Mouse (Mus musculus): ENCODE data around the gene Ush1c. TPM values are rescaled to one million over a fixed set of nuclear protein-coding genes. Genes with fewer than 3 reads are reported as not detected.

Ush1c gene
- total RNA-seq, 2 experiments from 2014 or later, result 5.3 to 9.1 TPM

DNA sequence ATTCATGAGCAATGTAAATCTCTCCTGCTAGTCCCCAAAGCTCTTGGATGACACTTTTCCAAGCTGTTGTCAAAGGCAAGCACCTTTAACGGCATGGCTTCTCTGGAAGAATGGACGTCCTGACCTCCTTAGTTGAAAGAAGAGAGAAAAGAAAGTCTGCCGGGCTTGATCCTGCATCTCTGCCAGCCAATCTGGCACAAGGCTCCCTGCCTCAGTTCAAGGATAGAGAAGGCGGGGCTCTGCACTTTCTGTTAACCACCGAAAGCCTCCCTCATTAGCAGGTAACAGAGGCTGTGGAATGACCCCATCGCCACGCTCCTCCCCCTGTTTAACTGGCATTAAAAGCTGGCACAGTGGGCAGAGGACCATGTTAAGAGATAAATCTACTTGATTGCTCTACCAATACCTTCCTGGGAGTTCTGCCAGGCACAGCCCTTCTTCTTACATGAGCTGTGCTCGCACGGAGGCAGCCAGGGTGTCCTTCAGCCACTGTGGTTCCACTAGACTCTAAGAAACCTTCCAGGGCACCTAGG lies 85.4 kb downstream of the Ush1c start:
- no peak for DNase-seq
- intact Hi-C loops (cut with DNase I), result no loop called here

DNA sequence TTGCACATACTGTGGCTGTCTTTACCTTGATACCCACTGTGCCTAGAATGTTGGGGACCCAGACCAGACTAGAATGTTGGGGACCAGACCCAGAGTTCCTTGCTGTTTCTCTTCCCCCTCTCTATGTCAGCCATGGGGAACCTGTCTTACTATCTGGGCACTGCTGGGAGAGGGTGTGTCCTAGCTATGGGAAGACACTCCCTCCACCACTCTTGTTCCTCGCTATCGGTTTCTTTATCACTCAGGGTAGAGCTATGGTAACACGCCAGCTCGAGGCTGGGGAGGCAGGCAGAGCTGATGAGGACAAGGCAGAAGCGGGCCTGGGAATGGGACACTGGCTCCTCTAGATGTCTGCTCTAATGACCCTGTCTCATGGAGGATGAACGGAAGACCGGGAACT lies 90.9 kb downstream of the Ush1c start:
- DNase-seq, result no peak
- intact Hi-C loops (cut with DNase I), result no loop called here

- no peak for DNase-seq
- intact Hi-C loops (cut with DNase I), result no loop called here
Observed at GRCm38 (mm10) chr7:46146675-46147308, 91.5 kb downstream of the Ush1c start.

Other genes with a start within 250 kb of the Ush1c start
- gene Abcc6, start 208.2 kb downstream of the Ush1c start, total RNA-seq (2021), result not detected
- 10 to 100 TPM; 54.5 to 66.7 TPM for gene Nomo1, start 204.8 kb downstream of the Ush1c start, total RNA-seq (2021)
- gene Kcnj11, start 137.7 kb downstream of the Ush1c start, total RNA-seq (2021), result 10 to 100 TPM; 93.5 to 99.5 TPM
- 1 to 10 TPM; 3.2 to 6.2 TPM for gene Abcc8, start 58.5 kb downstream of the Ush1c start, total RNA-seq (2021)
- gene Otog, start 2.5 kb upstream of the Ush1c start, total RNA-seq (2021), result under 1 TPM; 0.15 to 0.89 TPM
- 10 to 100 TPM; 12.6 to 19.8 TPM for gene Myod1, start 138.0 kb upstream of the Ush1c start, total RNA-seq (2021)
- 10 to 100 TPM; 51.6 to 54.2 TPM for gene Kcnc1, start 158.0 kb upstream of the Ush1c start, total RNA-seq (2021)

Measured in gastrocnemius, postnatal 36 days (tissue).